Mouse (Mus musculus) hematopoietic stem cell, adult 5-6 weeks (primary cell): ENCODE measurements around the gene St5. TPM values are rescaled to one million over a fixed set of nuclear protein-coding genes. Genes with fewer than 3 reads are reported as not detected.

ENCODE experiments used
- ATAC-seq, 2 experiments: fragments of 125-278 bp in 1 of 2; replicated peaks in 1 of 2; 2 replicates each; pipeline ENCODE4 v1.8.0; 2016 to 2017; ENCODE audit warnings: inconsistent platforms in 2 of 2, mild to moderate bottlenecking in 2 of 2, moderate number of reproducible peaks in 2 of 2, low read depth in 1 of 2, moderate TSS enrichment in 1 of 2; ENCODE audit not compliant: low FRiP score in 2 of 2, poor library complexity in 2 of 2, severe bottlenecking in 2 of 2, insufficient read depth in 1 of 2, low TSS enrichment in 1 of 2
- total RNA-seq: library from RNA; stranded (forward); fragments of 172-1452, 232-1000 nt; gene quantifications from 2 replicates; pipeline ENCODE4 v1.2.3, GENCODE M21; 2017

Gene St5
- total RNA-seq, 1 experiment from 2014 or later, result 1.4 TPM

DNA sequence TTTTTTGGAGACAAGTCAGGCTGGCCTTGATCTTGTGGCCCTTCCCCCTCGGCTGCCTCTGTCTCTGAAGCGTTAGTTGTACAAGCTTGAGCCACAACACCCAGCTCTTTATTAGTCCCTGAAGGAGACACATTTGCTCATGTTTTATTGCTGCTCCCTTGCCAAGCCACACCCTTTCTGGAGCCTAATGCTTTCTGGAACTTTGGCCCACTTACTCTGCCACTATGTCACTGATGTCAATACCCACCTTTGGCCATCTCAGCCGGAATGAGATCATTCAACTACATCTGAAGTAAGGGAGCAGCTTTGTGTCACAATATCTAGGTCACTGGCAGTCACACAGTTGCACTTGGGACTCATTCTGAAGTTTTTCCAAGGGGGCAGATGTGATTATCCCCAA, 102.7 kb downstream of the St5 start:
- no peak for ATAC-seq

DNA sequence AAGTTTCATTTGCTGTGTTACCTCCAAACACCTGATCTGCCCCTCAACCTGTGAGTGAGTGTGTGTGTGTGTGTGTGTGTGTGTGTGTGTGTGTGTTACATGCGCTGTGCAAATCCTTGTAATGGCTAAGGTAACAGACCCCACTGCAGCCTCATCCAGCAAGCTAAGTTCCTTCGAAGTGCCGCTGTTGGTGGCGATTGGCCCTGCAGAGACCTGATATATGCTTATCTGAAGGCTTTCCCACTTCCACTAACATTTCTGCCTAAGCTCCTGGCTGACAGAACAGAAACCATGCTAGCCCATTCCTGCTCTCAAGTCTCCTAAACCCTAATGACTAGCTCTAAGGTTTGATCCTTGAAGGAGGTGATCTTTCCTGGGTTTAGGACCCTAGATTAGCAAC, 103.4 kb downstream of the St5 start:
- ATAC-seq, result no peak

- ATAC-seq, result peak; percentile 14 to 22; a peak in 1 of 4 replicates
These were observed 108.4 kb downstream of the St5 start for GRCm38 (mm10) chr7:109594845-109595531.

DNA sequence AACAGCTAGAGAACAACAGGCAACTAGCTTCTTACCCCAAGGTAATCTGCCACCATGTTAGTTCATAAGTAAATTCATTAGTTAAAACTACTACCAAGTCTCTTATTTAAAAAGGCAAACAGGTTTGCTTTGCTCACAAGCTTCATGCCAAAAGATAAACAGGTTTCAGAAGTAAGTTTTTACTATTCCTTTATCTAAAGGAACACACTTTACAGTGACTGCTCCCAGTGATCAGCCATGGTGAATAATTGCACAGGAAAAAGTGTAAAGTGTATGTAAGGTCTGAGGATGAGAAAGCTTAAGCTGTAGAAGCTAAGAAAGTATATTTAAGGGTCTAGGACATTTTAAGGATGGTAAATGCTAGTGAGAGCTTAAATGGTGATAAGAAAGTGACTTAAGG, 109.4 kb downstream of the St5 start:
- ATAC-seq, result no peak

DNA sequence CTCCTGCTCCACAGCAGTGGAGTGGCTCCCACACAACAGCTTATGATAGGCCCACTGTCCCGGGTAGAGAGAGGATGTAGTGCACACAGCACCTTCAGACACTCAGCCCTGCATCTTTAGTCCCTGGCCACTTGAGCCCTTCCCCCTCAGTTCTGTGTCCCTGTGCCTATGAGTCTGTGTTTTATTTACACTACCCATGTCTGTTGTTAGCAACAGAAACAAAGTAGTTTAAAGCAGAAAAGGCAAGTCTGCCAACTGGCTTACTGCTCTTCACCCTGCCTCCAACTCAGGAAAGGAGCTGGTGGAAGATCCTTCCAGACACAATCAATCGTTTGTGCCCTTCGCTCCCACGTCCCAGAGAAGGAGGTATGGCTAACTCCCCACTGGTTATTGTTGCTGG, 111.2 kb downstream of the St5 start:
- no peak for ATAC-seq

DNA sequence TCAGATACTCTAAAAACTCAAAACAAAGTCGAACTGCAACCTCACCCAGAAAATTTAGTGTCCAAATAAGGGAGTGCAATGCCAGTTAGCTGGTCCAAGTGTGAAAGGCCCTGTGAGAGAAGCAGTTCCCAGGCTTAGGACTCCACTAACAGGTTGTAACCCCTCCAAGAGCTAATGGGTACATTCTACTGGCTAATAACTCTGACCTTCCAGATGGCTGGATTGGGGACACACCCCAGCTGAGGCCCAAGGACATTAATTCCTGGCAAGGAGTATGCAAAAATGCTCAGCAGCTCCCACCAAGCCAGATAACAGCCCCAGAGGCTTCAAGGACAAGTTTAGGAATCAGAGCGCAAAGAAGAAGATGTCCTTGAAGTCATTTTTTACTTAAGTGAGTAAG, 112.8 kb downstream of the St5 start:
- no peak for ATAC-seq

- no peak for ATAC-seq
These were observed 114.4 kb downstream of the St5 start for GRCm38 (mm10) chr7:109588990-109589389.

GRCm38 (mm10) chr7:109588145-109588544, 115.3 kb downstream of the St5 start:
- ATAC-seq, result no peak

GRCm38 (mm10) chr7:109584467-109584866, 118.9 kb downstream of the St5 start:
- ATAC-seq, result no peak

DNA sequence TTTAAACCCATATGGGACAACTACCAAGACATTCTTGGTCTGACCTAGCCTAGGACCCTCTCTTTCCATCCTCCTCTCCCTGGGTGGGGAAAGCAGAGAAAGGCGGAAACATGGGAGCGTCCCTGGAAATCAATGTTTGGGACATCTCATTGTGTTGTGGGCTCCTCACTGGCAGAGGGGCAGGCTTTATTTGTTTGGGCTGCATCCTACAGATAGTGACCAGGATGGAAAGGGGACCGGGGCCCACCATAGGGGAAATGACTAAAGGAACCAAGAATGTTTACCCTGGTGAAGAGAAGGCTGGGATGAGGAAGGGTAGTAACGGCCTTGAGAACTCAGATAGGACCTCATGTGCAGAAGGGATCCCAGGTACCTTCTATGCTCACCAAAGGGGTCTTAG, 122.9 kb downstream of the St5 start:
- no peak for ATAC-seq

DNA sequence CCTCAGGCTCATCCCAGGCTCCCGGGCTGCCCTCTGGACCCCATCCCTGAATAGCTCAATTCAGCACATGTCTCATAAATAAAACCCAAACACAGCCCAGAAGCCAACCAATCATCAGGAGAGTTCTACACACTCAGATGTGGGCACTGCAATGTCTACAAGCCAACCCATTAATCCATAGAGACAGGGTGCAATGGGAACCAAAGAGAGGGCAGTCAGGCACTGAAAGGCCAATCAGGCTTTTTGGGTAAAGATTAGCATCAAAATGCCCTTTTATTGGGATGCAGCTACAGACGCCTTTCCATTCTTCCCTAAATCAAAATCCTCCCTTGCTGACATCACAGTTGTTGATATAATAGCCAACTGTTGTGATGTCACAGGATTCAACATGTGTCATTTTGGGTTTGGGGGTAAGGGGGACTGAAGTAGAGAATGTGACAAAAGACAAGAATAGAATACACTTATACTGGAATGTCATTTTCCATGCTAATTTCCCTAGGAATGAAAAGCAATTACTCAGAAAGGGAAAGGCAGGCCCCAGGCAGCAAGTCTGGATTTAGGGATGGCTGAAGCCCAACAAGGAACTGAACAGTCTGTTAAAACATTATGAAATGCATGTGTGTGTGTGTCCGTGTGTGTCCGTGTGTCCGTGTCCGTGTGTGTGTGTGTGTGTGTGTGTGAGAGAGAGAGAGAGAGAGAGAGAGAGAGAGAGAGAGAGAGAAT, 123.7 kb downstream of the St5 start:
- no peak for ATAC-seq

DNA sequence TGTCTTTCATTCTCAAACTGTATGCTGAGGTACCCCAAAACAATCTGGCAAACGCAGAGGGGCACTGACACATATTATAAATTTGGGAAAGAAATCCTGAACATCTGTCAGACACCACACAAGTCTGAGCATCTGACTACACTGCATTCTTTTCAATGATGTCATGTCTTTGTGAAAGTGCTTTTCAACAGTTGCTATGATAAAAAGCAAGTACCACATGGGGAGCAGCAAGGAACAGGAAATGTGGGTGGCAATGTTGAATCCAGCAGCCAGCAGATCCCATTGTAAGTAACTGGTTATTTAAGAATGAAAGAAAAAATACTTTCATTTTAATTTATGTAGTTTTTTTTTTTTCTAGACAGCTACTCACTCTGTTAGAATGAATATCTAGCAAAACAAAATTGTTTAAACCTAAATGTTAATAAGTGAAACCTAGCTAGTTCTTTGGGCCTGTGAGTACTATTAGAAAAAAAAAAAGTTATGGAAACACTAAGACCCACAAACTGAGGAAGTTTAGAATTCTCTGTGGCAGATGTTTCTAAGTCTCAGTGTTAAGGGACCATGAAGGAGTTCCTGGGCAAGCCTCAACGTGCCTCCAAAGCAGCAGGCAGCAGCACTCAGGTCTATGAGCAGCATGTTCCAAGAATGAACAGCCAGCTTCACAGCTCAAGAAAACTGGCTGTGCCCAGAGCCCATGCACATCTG, 124.4 kb downstream of the St5 start:
- ATAC-seq, result no peak

DNA sequence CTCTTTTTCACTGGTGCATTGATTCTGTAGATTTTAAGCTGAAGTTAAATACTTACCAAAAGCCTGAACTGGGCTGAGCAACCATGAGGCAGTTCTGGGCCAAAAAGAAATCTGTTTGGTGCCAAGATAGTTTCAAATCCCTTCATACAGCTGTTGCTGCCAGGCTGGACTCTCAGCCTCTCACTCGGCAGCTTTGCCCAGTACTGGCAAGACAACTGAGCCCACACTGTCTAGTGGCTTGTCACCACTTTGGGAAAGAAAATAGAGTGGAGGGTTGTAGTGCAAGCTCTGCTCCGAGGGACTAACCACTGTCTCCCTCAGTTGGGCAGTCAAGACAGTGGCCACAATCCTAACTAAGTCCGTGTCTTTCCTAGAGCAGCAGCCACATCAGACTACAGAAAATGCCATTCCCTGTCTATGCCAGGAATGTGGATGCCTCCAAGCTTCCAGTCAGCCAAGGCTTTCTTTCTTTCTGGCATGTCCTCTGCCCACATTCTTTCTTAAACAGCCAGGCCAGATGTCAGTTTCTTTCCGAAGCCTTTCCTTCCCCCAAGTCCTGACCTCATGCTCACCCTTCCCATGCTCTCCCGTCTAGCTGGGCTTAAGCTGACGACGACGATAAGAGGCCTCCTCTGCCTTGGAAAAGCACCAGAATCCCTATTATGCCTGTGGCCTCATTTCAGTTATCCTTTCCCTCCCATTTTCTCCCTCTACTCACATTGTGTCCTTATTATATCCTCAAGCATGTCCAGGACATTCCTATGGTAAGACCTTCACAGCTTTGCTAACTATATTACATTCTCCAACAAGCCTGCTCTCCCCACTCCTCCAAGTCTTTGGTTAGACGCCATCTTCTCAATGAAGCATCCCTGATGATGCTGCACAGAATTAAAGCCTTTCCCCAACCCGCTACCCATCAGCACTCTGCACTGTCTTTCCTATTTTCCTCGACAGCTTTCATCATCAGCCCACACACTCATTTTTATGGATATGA, 126.8 kb downstream of the St5 start:
- no peak for ATAC-seq

GRCm38 (mm10) chr7:109574166-109574565, 129.2 kb downstream of the St5 start:
- no peak for ATAC-seq

DNA sequence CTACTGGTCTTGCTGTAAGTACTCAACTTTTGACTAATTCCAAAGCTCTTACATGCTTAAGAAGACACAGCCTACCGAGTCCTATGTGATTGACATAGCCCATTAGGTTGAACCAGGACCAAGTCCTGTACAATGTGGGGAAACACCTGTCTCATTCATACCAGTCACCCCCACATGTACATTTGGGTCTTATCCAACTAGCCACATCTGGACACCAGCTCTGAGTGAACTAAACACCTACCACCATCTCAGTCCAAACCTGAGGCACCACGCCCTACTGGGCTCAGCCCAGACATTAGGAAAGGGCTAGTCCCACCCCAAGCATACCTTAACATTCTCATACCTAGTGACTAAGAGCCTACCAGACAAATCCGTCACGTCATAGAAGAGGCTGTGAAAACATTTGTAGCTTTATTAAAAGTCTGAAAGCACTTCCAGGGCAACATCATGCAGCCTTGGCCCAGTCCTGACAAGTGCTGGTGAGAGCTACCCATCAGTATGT, 135.0 kb downstream of the St5 start:
- 0 out of 4 replicates have a peak, but pooled peaks of 1 of the 2 experiments have one; percentile 27 for ATAC-seq

- ATAC-seq, result no peak
These were observed 136.3 kb downstream of the St5 start for GRCm38 (mm10) chr7:109566841-109567768.
